Mouse (Mus musculus): ENCODE results near the gene Vmn1r4. TPM values are rescaled to one million over a fixed set of nuclear protein-coding genes. Genes with fewer than 3 reads are reported as not detected.

Vmn1r4 gene
- total and polyA plus RNA-seq, 3 experiments: 0.21 to 0.27 TPM; not detected in 1

GRCm38 (mm10) chr6:56923726-56924707 lies at the start of gene Vmn1r4, which contains the start of gene Nt5c3 (continued):
- TF ChIP-seq GATA1 (IDR thresholded peaks at IDR 0.05; ENCODE audit: low read depth, low read length) (no peak), TCF12 (IDR thresholded peaks at IDR 0.05; ENCODE audit: low read depth, low read length) (0 out of 2 replicates have a peak, but pooled peaks have one; percentile 18), MAX (IDR thresholded peaks at IDR 0.05; ENCODE audit: low read length) (no peak), SIN3A (IDR thresholded peaks at IDR 0.05; ENCODE audit: low read length) (peak; percentile 85), SMC3 (IDR thresholded peaks at IDR 0.05; ENCODE audit: low read depth, low read length) (no peak), POLR2AphosphoS5 (IDR thresholded peaks at IDR 0.05; ENCODE audit: borderline replicate concordance, low read depth, low read length) (no peak)

- no peak overlapping the region for H3K4me3 ChIP-seq (ENCODE audit: control insufficient read depth in 1 of 2, insufficient read depth in 1 of 2, low read depth in 2 of 2, low read length in 2 of 2)
- DNase-seq (ENCODE audit: low read depth, low spot score): peak; percentile 55
- TF ChIP-seq GATA1 (IDR thresholded peaks at IDR 0.05; ENCODE audit: low read depth, low read length): 0 out of 2 replicates have a peak, but pooled peaks have one; percentile 15
- TF ChIP-seq MYB (IDR thresholded peaks at IDR 0.05; ENCODE audit: low read depth, low read length): no peak
- no peak for TF ChIP-seq MYC (IDR thresholded peaks at IDR 0.05; ENCODE audit: low read depth, low read length)
- 0 out of 2 replicates have a peak, but pooled peaks have one; percentile 30 for TF ChIP-seq MXI1 (IDR thresholded peaks at IDR 0.05; ENCODE audit: low read depth, low read length)
- TF ChIP-seq CHD2 (IDR thresholded peaks at IDR 0.05; ENCODE audit: low read length): no peak
- no peak for TF ChIP-seq POLR2AphosphoS2 (IDR thresholded peaks at IDR 0.05; ENCODE audit: low read length)
- TF ChIP-seq ETS1 (IDR thresholded peaks at IDR 0.05; ENCODE audit: low read depth, low read length): no peak
- peaks cover 8 to 33% of the 10 kb centered on the region in 2 experiments for H3K4me1 ChIP-seq (ENCODE audit: control insufficient read depth in 1 of 2, insufficient read depth in 2 of 2, low read length in 2 of 2)
- peaks cover 2 to 35% of the 10 kb centered on the region in 2 experiments for H3K36me3 ChIP-seq (ENCODE audit: control insufficient read depth in 1 of 2, insufficient read depth in 2 of 2, low read length in 2 of 2)
- no peak overlapping the region for H3K27ac ChIP-seq (ENCODE audit: control insufficient read depth, low read depth, low read length)
- no peak overlapping the region for H3K9ac ChIP-seq (ENCODE audit: control insufficient read depth, low read depth, low read length, poor library complexity, severe bottlenecking)
- no peaks in the 10 kb centered on the region for H3K79me2 ChIP-seq (ENCODE audit: control insufficient read depth, insufficient read depth, low read length, poor library complexity)
- H3K27me3 ChIP-seq (ENCODE audit: control insufficient read depth in 1 of 2, insufficient read depth in 2 of 2, low read length in 2 of 2): no peaks in the 10 kb centered on the region
- H3K9me3 ChIP-seq (replicated peaks; ENCODE audit: insufficient read depth, low read length): no peaks in the 10 kb centered on the region
Observed at GRCm38 (mm10) chr6:56876870-56877269, 46.9 kb upstream of the Vmn1r4 start.

- Histone ChIP-seq H3K9ac (ENCODE audit: control insufficient read depth, low read depth, low read length, poor library complexity, severe bottlenecking) (no peak overlapping the region), H3K27me3 (ENCODE audit: control insufficient read depth in 1 of 2, insufficient read depth in 2 of 2, low read length in 2 of 2) (no peaks in the 10 kb centered on the region), H3K79me2 (ENCODE audit: control insufficient read depth, insufficient read depth, low read length, poor library complexity) (no peaks in the 10 kb centered on the region), H3K9me3 (replicated peaks; ENCODE audit: insufficient read depth, low read length) (no peaks in the 10 kb centered on the region), H3K27ac (ENCODE audit: control insufficient read depth, low read depth, low read length) (no peak overlapping the region), H3K4me3 (ENCODE audit: control insufficient read depth in 1 of 2, insufficient read depth in 1 of 2, low read depth in 2 of 2, low read length in 2 of 2) (no peak overlapping the region), H3K36me3 (ENCODE audit: control insufficient read depth in 1 of 2, insufficient read depth in 2 of 2, low read length in 2 of 2) (peaks cover 9 to 35% of the 10 kb centered on the region in 2 experiments), H3K4me1 (ENCODE audit: control insufficient read depth in 1 of 2, insufficient read depth in 2 of 2, low read length in 2 of 2) (peaks cover 8 to 33% of the 10 kb centered on the region in 2 experiments)
- DNase-seq (ENCODE audit: low read depth, low spot score): peak; percentile 18
- no peak for TF ChIP-seq MAX (IDR thresholded peaks at IDR 0.05; ENCODE audit: low read length)
- peak; percentile 10; the same call in 1 of the 2 replicates for TF ChIP-seq SMC3 (IDR thresholded peaks at IDR 0.05; ENCODE audit: low read depth, low read length)
- TF ChIP-seq RAD21 (IDR thresholded peaks at IDR 0.05; ENCODE audit: low read depth, low read length): no peak; the same call in 1 of the 2 replicates
- peak in 2 of 3 experiments; percentile 7 to 10; a peak in 1 of 6 replicates for TF ChIP-seq CTCF (IDR thresholded peaks at IDR 0.05 in 2 of 3, conservative IDR thresholded peaks at IDR 0.05 in 1 of 3; ENCODE audit: control insufficient read depth in 1 of 3, insufficient read depth in 1 of 3, low read depth in 2 of 3, low read length in 3 of 3, poor library complexity in 1 of 3, severe bottlenecking in 1 of 3)
Observed at GRCm38 (mm10) chr6:56877985-56878384, 45.8 kb upstream of the Vmn1r4 start.
